Mouse (Mus musculus) spleen, adult 2 months (tissue): ENCODE measurements at regions not wholly inside any gene's neighbourhood (a gene's known extent, or its start where the extent isn't known, plus 50 kb on each side); places are given as distances from the start of the nearest gene placed in this dataset.

Experiments used
- CTCF ChIP-seq: fragments of 200-500 bp; IDR thresholded peaks from 2 replicates; pipeline ENCODE4 v1.5.1; 2011; ENCODE audit warnings: mild to moderate bottlenecking, inconsistent platforms; ENCODE audit not compliant: insufficient read depth, insufficient read length, insufficient replicate concordance; ENCODE audit errors: extremely low read depth
- POLR2A ChIP-seq: fragments of 200-500 bp; IDR thresholded peaks from 2 replicates; pipeline ENCODE4 v1.6.1; 2011; ENCODE audit warnings: low read depth, low read length, inconsistent platforms

- TF ChIP-seq CTCF, result no peak
- TF ChIP-seq POLR2A, result no peak
Observed at GRCm38 (mm10) chr1:69357548-69357947, 249.7 kb upstream of the Erbb4 start.
